Mouse (Mus musculus) layer of hippocampus, postnatal 36 days (tissue): Measurements from ENCODE around the gene Ube2g1. TPM values are rescaled to one million over a fixed set of nuclear protein-coding genes. Genes with fewer than 3 reads are reported as not detected.
A peak's percentile ranks its signal among the peaks of the same experiment; 100 is the strongest.
"Not testable (repeated sequence)": the region's sequence is repeated elsewhere in the genome, so short reads cannot be mapped to it uniquely, and the experiment has no call there.

Source experiments
- DNase-seq, 2 experiments: peaks; one replicate each; pipeline ENCODE4 v3.0.0; 2022
- total RNA-seq, 2 experiments: library from RNA; stranded (reverse); gene quantifications; 2 replicates each; pipeline ENCODE4 v1.2.3; 2021

The Ube2g1 gene
- total RNA-seq, 2 experiments from 2014 or later, result 47.7 to 49.7 TPM

DNA sequence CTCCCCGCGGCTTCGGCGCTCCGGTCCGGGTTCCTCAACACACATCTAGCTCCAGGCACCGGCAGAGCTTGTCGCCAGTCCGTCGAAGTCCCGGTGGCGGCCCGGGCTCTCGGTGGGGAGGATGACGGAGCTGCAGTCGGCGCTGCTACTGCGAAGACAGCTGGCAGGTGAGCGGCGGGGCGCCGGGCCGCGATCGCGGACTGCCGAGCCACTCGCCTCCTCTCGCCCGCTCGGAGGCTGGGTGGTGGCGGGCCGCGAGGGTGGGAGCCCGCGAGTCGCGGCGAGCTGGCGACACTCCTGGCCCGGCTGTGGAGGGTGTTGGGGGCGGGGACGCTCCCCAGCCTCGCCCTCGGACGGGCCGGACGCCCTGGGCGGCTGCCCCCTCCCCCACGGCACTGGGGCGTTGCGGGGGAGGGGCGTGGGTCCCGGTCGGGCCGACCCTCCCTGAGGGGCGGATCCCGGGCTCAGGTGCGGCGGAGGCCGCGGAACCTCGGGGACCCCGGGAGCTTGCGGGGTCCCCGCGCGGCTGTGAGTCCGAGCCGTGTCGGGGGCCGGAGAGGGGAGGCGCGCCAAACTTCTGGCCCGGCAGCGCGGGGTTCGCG is 487 bp downstream of the Ube2g1 start:
- peak; percentile 69 to 72 for DNase-seq

- peak; percentile 88 to 89 for DNase-seq
Observed at GRCm38 (mm10) chr11:72608071-72608679, 1.1 kb downstream of the Ube2g1 start.

DNA sequence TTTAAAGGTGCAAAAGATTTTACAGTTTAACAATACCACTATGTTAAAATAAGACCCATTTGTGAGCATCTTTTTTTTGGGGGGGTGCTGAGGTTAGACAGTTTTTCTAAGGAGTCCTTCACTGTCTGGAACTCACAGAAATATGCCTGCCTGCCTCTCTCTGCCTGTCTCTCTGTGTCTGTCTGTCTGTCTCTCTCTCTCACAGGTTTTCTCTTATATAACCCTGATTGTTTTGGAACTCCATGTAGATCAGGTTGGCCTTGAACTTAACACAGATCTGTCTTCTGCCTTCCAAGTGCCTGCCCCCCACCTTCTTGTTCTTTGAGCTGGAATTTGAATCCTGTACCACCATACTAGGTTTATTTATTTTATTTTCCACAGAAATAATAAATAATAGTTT is 2.2 kb downstream of the Ube2g1 start:
- DNase-seq, result no peak

GRCm38 (mm10) chr11:72614336-72614735 is 7.3 kb downstream of the Ube2g1 start:
- not testable (repeated sequence) for DNase-seq

DNA sequence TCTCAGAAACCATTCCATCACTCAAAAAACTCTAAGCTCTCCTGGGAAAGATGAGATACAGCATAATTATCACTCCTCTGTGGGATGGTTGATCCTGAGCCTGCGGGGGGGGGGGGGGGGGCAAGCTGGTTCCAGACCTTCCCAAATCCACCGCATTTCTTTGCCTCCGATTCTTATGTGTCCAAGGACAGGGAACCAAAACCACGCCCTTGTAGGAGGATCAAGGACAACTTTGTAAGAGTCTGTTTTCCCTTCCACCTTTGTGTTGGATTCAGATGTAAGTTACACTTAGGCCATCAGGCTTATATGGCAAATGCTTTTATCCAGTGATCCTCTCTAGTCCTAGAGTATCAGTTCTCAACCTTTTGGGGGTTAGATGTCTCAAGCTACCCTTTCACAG is 8.8 kb downstream of the Ube2g1 start:
- DNase-seq, result no peak

GRCm38 (mm10) chr11:72618476-72618875 is 11.4 kb downstream of the Ube2g1 start:
- DNase-seq, result no peak

GRCm38 (mm10) chr11:72642730-72643129 is 35.6 kb downstream of the Ube2g1 start:
- DNase-seq, result no peak

DNA sequence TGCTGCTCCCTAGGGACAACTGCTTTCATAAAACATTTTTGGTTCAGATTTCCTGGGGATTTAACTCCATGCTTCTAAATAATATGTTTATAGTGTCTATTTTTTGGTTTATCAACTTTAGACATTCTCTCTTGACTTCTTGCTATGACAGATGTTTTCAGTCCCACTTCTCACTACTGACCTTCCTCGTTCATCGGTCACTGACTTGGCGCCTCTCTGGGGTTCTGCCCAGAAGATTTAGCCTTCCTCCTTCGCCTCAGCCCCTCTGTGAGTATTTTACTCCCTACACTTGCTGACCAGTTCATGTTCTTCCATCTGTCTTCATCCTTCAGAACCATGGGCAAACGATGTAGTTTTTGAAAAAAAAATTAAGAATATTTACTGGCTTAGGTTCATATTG is 38.3 kb downstream of the Ube2g1 start:
- no peak for DNase-seq

DNA sequence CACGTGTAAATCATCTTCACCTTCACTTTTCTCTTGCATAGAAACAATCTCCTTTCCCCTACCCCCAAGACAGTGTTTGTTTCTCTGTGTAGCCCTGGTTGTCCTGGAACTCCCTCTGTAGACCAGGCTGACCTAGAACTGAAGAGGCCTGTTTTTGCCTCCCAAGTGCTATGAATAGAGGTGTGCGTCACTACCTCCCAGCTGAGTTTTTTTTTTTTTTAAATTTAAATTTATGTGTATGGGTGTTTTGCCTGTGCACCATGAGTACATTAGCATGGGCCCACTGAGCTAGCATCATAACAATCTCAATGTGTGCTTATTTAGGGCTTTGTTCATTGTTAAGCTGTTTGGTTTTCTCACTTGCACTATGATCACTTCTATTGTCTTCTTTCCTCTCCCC is 43.3 kb downstream of the Ube2g1 start:
- DNase-seq, result no peak

- no peak for DNase-seq
Observed at GRCm38 (mm10) chr11:72659918-72660317, 52.8 kb downstream of the Ube2g1 start.

DNA sequence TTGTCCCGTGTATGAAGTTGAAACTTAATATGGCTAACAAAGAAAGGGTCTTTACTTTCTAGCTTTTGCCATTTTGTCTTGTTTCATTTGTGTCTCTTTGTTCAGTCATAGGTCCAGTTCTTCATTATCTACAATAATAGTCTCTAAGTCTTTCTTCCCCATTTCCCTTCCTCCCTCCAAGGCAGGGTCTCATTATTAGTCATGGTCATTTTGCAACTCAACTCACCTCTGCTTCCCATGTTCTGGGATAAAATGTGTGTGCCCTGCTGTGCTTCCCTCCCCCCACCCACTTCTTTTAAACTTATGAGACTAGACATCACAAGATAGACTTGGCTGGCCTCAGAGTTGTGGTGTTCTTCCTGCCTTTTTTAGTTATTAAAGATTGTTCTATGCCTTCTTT is 53.3 kb downstream of the Ube2g1 start:
- DNase-seq, result no peak

GRCm38 (mm10) chr11:72664641-72665040 is 57.6 kb downstream of the Ube2g1 start:
- no peak for DNase-seq

DNA sequence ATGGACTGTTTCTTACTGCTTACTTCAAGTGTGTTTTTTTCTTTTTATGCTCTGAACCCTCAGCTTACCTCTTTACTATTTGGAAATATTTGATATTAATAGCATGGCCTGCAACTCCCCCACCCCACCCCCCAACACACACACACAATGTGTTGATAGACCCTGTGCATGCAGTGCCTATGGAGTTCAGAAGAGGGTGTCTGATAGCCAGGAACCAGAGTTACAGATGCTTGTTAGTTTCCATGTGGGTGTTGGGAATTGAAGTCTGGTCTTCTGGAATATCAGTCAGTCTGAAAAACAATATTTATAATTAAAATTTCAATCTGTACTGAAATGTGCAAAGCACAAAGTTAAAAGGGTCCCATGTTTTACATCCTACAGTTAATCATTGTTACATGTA is 63.6 kb downstream of the Ube2g1 start:
- DNase-seq, result no peak

DNA sequence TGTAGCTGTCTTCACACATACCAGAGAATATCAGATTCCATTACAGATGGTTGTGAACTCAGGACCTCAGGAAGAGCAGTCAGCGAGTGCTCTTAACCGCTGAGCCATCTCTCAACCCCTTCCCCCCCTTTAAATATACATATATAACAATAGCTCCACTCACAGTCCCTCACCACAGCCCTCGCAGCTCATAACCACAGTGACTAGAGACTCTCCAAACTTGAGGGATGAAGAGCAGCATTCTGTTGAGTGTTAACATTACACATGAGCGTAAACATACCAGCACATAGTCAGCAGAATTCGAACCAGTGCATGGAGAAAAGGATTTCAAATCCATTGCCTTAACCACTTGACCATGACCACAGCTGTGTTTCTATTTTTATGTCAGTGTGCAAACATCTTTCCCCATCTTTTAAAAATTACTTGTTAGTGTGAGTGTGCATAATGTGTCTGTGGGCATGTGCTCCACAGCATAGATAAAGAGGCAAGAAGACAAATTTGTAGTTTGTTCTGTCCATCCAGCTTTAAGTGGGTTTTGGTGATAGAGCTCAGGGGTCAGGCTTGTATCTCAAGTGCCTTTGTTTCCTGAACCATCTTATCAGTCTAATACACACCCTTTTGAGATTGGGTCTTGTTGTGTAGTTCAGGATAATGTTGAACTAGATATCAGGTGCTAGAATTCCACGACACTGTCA is 64.4 kb downstream of the Ube2g1 start:
- DNase-seq, result no peak

DNA sequence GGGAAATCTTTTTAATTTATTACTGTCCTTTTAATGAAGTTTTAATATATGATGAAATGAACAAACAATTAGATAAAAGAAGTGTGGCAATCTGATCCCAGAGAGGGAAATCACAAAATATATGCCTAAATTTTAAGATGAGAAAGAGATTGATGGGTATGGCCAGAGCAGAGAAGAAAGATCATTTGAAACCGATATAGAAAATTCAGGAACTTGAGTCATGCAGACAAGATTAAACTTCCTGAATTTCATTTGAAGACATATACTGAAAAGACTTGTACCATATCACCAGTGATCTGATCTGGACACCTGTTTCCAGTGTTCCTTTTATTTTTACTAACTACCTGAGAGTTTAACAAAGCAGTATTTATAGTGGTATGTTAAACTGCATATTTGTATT is 65.4 kb downstream of the Ube2g1 start:
- no peak for DNase-seq

DNA sequence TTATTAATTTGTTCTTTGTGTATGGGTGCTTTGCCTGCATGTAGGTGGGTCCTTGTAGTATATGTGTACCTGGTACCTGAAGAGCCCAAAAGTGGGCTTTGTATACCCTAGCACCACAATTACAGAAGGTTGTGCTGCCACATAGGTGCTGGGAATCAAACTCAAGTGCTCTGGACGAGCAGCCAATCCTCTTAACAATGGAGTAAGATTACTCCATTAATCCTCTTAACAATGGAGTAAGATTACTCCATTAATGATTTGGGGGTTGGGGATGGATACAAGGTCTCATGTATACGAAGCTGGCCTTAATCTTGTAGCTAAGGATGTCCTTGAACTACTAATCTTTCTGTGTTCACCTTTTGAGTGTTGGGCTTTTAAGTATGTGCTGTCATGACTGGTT is 68.2 kb downstream of the Ube2g1 start:
- DNase-seq, result no peak

GRCm38 (mm10) chr11:72680726-72681125 is 73.6 kb downstream of the Ube2g1 start:
- DNase-seq, result no peak

DNA sequence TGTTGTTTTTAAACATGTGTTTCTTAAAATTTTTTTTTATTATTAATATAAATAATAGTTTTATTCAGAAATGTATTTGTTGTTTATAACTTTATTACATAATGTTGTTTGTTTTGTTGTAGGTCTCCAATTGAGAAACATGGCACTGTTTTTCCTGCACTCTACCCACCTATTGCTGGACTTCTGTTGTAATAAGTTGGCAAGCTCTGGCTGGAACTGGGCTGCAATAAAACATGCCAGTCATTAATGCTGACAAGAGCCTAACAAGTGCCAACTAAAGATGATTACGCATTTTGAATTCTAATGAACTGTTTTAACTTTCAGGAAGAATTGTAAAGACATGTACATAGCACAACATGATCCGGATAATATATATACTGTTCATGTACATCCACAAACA is 76.3 kb downstream of the Ube2g1 start:
- no peak for DNase-seq

DNA sequence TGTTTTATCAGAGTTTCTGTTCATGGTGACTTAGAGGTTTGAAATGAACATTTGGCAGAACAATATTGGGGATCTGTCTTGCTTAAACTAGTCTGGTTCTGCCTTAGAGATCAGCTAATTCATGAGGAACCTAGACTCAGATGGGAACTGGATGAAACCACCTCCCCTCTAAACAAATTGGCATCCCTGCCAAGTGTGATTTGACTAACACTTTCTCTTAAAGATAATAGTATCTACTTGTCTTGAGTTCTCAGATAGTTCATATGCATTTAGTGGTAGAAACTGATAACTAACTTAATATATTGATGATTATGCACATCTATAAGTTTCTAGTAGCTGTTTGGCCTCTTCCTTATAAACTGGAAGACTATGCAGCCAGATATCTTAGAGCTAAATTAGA is 79.6 kb downstream of the Ube2g1 start:
- no peak for DNase-seq

- DNase-seq, result no peak
Observed at GRCm38 (mm10) chr11:72688242-72688641, 81.2 kb downstream of the Ube2g1 start.

DNA sequence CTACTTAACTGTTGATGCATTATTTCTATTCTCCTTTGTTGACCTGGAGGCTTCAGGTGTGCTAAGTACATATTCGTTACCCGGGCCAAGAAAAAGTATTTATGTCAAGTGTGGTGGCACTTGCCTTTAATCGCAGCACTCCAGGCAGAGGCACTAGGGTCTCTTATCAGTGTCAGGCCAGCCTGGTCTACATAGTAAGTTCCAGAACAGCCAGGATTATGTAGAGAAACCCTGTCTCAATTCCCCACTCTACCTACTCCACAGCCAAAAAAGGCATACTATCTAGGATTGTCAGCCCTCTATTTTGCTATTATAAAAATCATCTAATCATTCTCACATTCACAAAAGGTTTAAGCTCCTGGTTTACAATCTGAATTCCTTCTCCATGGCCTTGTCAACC is 82.0 kb downstream of the Ube2g1 start:
- DNase-seq, result no peak

- peak; percentile 93 to 95 for DNase-seq
Observed at GRCm38 (mm10) chr11:72689551-72690510, 82.7 kb downstream of the Ube2g1 start, which contains the start of gene Ankfy1. Ankfy1 (plus strand) TSS chr11:72690006.

DNA sequence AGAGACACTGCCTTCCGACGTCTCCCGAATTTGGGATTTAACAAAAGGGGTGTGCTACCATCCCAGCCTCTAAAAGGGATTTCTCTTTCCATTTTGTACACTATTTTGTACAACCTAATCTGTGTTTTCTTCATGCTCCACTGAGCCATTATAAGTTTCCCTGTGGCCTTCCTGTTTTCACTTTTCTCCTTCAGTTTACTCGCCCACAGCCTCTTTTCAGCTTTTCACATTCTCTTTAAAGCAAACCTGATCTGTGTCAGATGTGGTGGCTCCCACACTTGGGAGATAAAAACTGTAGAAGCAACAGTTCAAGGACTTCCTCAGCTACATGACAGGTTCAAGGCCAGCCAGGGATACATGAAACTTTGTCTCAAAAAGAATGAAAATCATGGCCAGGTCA is 85.3 kb downstream of the Ube2g1 start:
- DNase-seq, result no peak
